Mouse (Mus musculus) forebrain, embryonic 11.5 days (tissue): ENCODE data around the gene Qk. TPM values are rescaled to one million over a fixed set of nuclear protein-coding genes. Genes with fewer than 3 reads are reported as not detected.
A peak's percentile ranks its signal among the peaks of the same experiment; 100 is the strongest.

Source experiments
- ATAC-seq: fragments of 200-750 bp; cut with Nextera tagmentation; replicated peaks from 2 replicates; pipeline ENCODE4 v1.8.0; 2017; ENCODE audit warnings: moderate TSS enrichment; ENCODE audit not compliant: low FRiP score
- DNase-seq: peaks from one replicate; pipeline ENCODE4 v3.0.0-alpha.2; 2017; ENCODE audit warnings: low spot score
- H3K27ac ChIP-seq: fragments of 300-500 bp; sonication (generic); 2 replicates; pipeline ENCODE4 v1.5.1; 2014; ENCODE audit warnings: low read depth, low read length
- H3K27me3 ChIP-seq: fragments of 300-500 bp; sonication (generic); 2 replicates; pipeline ENCODE4 v1.6.1; 2014; ENCODE audit warnings: mild to moderate bottlenecking, low read length, mixed read lengths; ENCODE audit not compliant: control insufficient read depth, insufficient read depth
- H3K36me3 ChIP-seq: fragments of 300-500 bp; sonication (generic); 2 replicates; pipeline ENCODE4 v1.6.1; 2014; ENCODE audit warnings: mild to moderate bottlenecking, low read length, moderate library complexity, mixed read lengths; ENCODE audit not compliant: control insufficient read depth, insufficient read depth
- H3K4me1 ChIP-seq: fragments of 300-500 bp; sonication (generic); replicated peaks from 2 replicates; pipeline ENCODE4 v1.6.1; 2014; ENCODE audit warnings: low read length, mixed read lengths; ENCODE audit not compliant: control insufficient read depth, insufficient read depth
- H3K4me2 ChIP-seq: fragments of 300-500 bp; sonication (generic); 2 replicates; pipeline ENCODE4 v1.6.1; 2014; ENCODE audit warnings: low read depth, mild to moderate bottlenecking, low read length, moderate library complexity, mixed read lengths; ENCODE audit not compliant: severe bottlenecking
- H3K4me3 ChIP-seq: fragments of 300-500 bp; sonication (generic); 2 replicates; pipeline ENCODE4 v1.5.1; 2014; ENCODE audit warnings: low read depth, low read length
- H3K9ac ChIP-seq: fragments of 300-500 bp; sonication (generic); 2 replicates; pipeline ENCODE4 v1.6.1; 2014; ENCODE audit warnings: low read length
- H3K9me3 ChIP-seq: fragments of 300-500 bp; sonication (generic); 2 replicates; pipeline ENCODE4 v1.6.1; 2016; ENCODE audit warnings: low read length, mixed read lengths; ENCODE audit not compliant: control insufficient read depth
- WGBS: fragments of 180-500 bp; shearing (Covaris S2); extraction: QIAGEN DNeasy Blood & Tissue Kit; methylation state at CpG from one replicate; pipeline ENCODE4 v1.1.7; 2014; 5-methylcytosine and 5-hydroxymethylcytosine counted together
- polyA plus RNA-seq: library from polyadenylated mRNA; unstranded; fragments of >200 nt; fragmentation: Nextera tagmentation; extraction: Ambion mirVana; gene quantifications from 2 replicates; pipeline ENCODE4 v1.2.1, GENCODE M21; 2014

Gene Qk
- polyA plus RNA-seq, 1 experiment from 2014 or later, result 66.1 TPM

GRCm38 (mm10) chr17:10268468-10268867 is 51.2 kb downstream of the Qk start:
- no peak for DNase-seq
- H3K4me2 ChIP-seq, result no peak overlapping the region
- no peak overlapping the region for H3K27ac ChIP-seq
- peaks cover 2% of the 10 kb centered on the region; the same call in 1 of the 2 replicates for H3K4me1 ChIP-seq
- H3K9ac ChIP-seq, result no peak overlapping the region
- no peaks in the 10 kb centered on the region for H3K9me3 ChIP-seq
- WGBS, result 84% methylated on average over 1 of the region's 1 CpGs
- no peaks in the 10 kb centered on the region for H3K36me3 ChIP-seq
- H3K4me3 ChIP-seq, result no peak overlapping the region
- no peak for ATAC-seq
- no peaks in the 10 kb centered on the region for H3K27me3 ChIP-seq

GRCm38 (mm10) chr17:10266207-10266606 is 53.4 kb downstream of the Qk start:
- no peaks in the 10 kb centered on the region for H3K9me3 ChIP-seq
- no peak for DNase-seq
- no peaks in the 10 kb centered on the region for H3K27me3 ChIP-seq
- no peak for ATAC-seq
- no peak overlapping the region for H3K4me3 ChIP-seq
- H3K36me3 ChIP-seq, result no peaks in the 10 kb centered on the region
- H3K27ac ChIP-seq, result no peak overlapping the region
- 84% methylated on average over 4 of the region's 4 CpGs for WGBS
- no peak overlapping the region for H3K4me2 ChIP-seq
- H3K9ac ChIP-seq, result no peak overlapping the region
- peaks cover 2% of the 10 kb centered on the region; the same call in 1 of the 2 replicates for H3K4me1 ChIP-seq

GRCm38 (mm10) chr17:10251252-10251958 is 68.2 kb downstream of the Qk start:
- Histone ChIP-seq H3K9me3 (no peaks in the 10 kb centered on the region), H3K36me3 (no peaks in the 10 kb centered on the region; the same call in 1 of the 2 replicates), H3K4me1 (no peaks in the 10 kb centered on the region), H3K4me3 (no peak overlapping the region), H3K9ac (no peak overlapping the region), H3K27me3 (no peaks in the 10 kb centered on the region), H3K27ac (peak overlapping the region; percentile 25; the same call in 1 of the 2 replicates), H3K4me2 (no peak overlapping the region)
- 66% methylated on average over 4 of the region's 4 CpGs for WGBS
- DNase-seq (no peak), ATAC-seq (peak; percentile 69)

GRCm38 (mm10) chr17:10240081-10240480 is 79.6 kb downstream of the Qk start:
- DNase-seq, result no peak
- Histone ChIP-seq H3K9ac (no peak overlapping the region), H3K36me3 (no peaks in the 10 kb centered on the region; the same call in 1 of the 2 replicates), H3K27ac (no peak overlapping the region), H3K9me3 (no peaks in the 10 kb centered on the region), H3K4me2 (no peak overlapping the region), H3K4me1 (no peaks in the 10 kb centered on the region; the same call in 1 of the 2 replicates), H3K27me3 (no peaks in the 10 kb centered on the region), H3K4me3 (no peak overlapping the region)
- ATAC-seq, result no peak
- 90% methylated on average over 1 of the region's 1 CpGs for WGBS

GRCm38 (mm10) chr17:10236595-10236994 is 83.1 kb downstream of the Qk start:
- ATAC-seq, result no peak
- no peak overlapping the region for H3K9ac ChIP-seq
- no peak overlapping the region for H3K4me3 ChIP-seq
- no peak overlapping the region for H3K4me2 ChIP-seq
- no peak for DNase-seq
- no peaks in the 10 kb centered on the region for H3K27me3 ChIP-seq
- no peaks in the 10 kb centered on the region for H3K9me3 ChIP-seq
- H3K4me1 ChIP-seq, result no peaks in the 10 kb centered on the region; the same call in 1 of the 2 replicates
- WGBS, result 92% methylated on average over 2 of the region's 2 CpGs
- no peaks in the 10 kb centered on the region; the same call in 1 of the 2 replicates for H3K36me3 ChIP-seq
- H3K27ac ChIP-seq, result no peak overlapping the region

- DNase-seq, result no peak
- no peak overlapping the region for H3K4me3 ChIP-seq
- no peak overlapping the region for H3K27ac ChIP-seq
- H3K9me3 ChIP-seq, result no peaks in the 10 kb centered on the region
- H3K27me3 ChIP-seq, result no peaks in the 10 kb centered on the region
- no peak overlapping the region for H3K9ac ChIP-seq
- H3K36me3 ChIP-seq, result no peaks in the 10 kb centered on the region
- peaks cover 3% of the 10 kb centered on the region; the same call in 1 of the 2 replicates for H3K4me1 ChIP-seq
- H3K4me2 ChIP-seq, result no peak overlapping the region
- WGBS, result 92% methylated on average over 3 of the region's 3 CpGs
- ATAC-seq, result no peak
These were observed 87.2 kb downstream of the Qk start for GRCm38 (mm10) chr17:10232406-10232805.

- ATAC-seq, result peak; percentile 63
- Histone ChIP-seq H3K9ac (no peak overlapping the region), H3K27ac (no peak overlapping the region), H3K36me3 (no peaks in the 10 kb centered on the region), H3K4me2 (no peak overlapping the region), H3K4me3 (no peak overlapping the region), H3K4me1 (peaks cover 3% of the 10 kb centered on the region; the same call in 1 of the 2 replicates), H3K9me3 (no peaks in the 10 kb centered on the region), H3K27me3 (no peaks in the 10 kb centered on the region)
- WGBS, result 53% methylated on average over 3 of the region's 3 CpGs
- DNase-seq, result no peak
These were observed 91.7 kb downstream of the Qk start for GRCm38 (mm10) chr17:10227798-10228538.

- WGBS, result 89% methylated on average over 5 of the region's 5 CpGs
- Histone ChIP-seq H3K27me3 (no peaks in the 10 kb centered on the region), H3K4me1 (no peaks in the 10 kb centered on the region), H3K4me3 (no peak overlapping the region), H3K4me2 (no peak overlapping the region), H3K9ac (no peak overlapping the region), H3K36me3 (no peaks in the 10 kb centered on the region), H3K9me3 (no peaks in the 10 kb centered on the region), H3K27ac (no peak overlapping the region)
- ATAC-seq (no peak), DNase-seq (no peak)
These were observed 103.5 kb downstream of the Qk start for GRCm38 (mm10) chr17:10216164-10216563.
